Mouse (Mus musculus): Measurements from ENCODE around the gene Zmynd12.

Zmynd12 gene

DNA sequence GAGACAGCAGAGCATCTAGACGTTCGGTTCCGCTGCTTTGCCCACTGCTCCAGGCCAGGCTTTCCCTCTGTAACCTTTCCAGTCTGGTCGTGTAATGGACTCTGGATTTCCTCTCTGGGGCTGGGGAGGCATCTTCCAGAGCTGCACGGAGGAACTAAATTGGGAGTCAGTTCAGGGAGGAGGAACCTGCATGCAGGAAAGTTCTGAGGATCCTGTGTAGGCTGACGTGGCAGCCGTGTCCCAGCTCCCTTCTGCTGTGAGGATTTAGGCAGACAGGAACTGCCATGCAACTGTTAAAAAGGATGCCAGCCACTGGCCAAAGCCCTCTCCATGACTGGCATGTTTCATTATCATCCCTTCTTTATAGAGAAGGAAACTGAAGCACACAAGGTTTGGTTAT lies 27.8 kb downstream of the Zmynd12 start:
- DNase-seq, result no peak

DNA sequence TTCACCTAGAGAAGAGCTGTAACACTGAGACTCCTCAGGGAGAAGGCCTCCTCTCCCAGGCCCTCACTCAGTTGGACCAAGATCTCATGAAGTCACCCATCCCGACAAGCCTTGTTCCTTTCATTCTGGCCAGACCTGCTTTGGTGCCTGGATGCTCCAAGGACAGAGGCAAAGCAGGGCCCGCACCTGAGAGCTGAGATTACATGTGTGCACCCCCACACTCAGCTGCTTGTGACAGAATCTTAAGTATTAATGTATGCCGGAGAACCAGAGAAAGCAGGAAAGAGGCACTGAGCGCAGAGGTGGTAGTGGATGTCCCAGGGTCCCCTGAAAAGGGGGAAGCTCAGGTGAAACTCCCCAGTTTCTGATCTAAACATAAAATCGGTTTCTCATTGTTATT lies 30.5 kb downstream of the Zmynd12 start:
- no peak for DNase-seq

- DNase-seq, result no peak
Observed at GRCm38 (mm10) chr4:119453533-119453932, 30.9 kb downstream of the Zmynd12 start.

GRCm38 (mm10) chr4:119460296-119460695 lies 37.7 kb downstream of the Zmynd12 start:
- peak; percentile 32 for DNase-seq

DNA sequence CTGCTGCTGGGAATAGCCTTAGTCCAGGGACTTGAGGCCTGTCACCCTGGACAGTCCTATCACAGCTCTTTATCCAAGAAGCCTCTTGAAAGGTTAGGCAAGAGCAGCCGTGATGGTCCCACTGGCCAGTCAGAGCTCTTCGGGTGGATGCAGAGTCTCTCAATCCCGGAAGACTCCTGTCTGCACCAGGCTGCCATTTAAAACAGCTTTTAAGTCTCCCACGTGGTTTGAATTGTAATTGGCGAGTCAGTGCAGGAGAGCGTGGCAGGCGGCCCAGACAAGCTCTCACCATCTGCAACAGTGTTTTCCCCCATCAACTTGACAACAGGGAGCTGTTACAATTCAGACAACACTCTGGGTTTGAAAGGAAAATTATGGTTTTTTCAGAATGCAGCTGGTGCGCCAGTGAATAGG lies 38.1 kb downstream of the Zmynd12 start:
- DNase-seq, result peak; percentile 45

DNA sequence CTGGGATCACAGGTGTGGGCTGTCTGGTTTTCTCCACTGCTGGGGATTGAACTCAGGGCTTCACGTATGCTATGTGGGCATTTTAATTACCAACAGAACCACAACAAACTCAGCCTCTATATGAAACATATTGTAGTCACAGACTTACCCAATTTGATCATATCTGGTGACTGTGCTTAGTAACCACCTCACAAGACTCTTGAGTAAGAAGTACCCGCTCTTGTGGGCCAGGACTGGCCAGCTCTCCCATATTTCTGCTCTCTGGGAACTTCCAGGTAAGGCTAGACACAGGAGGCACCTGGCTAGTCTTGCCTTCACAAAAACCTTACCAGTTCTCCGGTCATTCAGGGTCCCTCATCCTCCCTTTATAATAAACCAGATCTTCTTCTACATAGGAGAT lies 39.8 kb downstream of the Zmynd12 start:
- no peak for DNase-seq

DNA sequence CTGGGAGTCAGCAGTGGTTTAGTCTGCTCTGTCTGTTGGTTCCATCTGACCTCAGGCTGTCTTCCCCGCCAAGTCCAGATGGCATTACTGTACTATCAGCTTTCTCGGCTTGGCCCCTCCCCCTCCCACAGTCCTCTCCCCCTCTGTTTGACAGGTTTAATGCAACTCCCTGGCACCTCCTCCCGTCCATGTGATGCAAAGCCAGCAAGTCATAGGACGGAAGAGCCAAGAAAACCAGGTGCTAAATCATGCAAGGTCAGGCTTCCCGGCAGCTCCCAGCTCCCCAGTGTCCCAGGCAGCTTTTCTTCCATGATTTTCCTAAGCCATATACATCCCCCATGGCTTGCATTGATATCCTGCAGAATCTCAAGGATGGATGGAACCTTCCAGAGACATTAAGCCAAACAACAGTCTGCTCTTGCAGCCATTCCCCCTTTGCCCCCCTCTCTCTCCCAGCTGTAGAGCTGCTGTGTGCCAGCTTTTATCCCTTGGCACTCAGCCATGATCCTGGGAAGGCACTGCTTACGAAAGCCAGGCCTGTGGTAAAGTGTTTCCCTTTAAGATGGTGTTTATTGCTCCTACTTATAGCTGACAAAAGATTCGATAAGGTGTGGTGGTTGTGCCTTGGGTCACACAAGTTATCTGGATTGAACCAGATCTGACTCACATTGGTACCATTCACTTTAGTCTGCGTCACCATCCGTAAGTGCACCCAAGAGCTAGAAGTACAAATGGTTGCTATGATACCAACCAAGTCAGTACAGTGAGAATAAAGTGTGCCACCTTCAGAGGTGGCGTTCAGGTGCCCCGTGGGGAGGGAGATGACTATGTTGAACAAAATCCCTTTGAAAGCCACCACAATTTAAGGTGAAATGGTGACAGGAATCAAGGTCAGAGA lies 40.5 kb downstream of the Zmynd12 start:
- peak; percentile 72 for DNase-seq

DNA sequence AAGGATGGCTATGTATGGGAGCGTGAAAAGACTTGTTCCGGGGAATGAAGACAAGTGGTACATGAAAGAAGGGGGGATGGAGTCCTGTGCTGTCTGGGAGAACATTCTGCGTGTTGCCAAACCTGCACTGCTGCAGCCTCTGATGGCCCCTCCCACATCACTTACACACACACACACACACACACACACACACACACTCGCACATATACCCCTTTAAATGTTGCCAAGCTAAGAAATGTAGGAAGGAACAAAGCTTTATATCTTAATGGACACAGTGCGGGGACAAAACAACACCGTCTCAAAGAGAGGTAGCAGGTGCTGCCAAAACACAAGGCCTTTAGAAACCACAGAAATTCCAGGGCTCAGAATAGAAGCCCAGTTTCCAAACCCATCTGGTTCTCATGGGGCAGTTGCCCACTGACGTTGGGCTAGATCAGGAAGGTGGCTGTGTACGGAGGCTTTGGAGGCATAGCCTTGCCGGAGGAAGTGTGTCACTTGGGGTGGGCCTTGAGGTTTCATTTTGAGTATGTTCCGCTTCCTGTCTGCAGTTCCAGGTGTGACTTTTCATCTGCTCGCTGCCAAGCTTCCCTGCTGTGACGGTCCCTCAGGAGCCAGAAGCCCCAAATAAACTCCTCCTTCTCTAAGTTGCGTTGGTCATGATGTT lies 41.3 kb downstream of the Zmynd12 start:
- DNase-seq, result no peak

GRCm38 (mm10) chr4:119465841-119466240 lies 43.2 kb downstream of the Zmynd12 start:
- no peak for DNase-seq

GRCm38 (mm10) chr4:119467720-119468380 lies 45.2 kb downstream of the Zmynd12 start:
- no peak for DNase-seq

GRCm38 (mm10) chr4:119472545-119472944 lies 49.9 kb downstream of the Zmynd12 start:
- DNase-seq, result no peak

DNA sequence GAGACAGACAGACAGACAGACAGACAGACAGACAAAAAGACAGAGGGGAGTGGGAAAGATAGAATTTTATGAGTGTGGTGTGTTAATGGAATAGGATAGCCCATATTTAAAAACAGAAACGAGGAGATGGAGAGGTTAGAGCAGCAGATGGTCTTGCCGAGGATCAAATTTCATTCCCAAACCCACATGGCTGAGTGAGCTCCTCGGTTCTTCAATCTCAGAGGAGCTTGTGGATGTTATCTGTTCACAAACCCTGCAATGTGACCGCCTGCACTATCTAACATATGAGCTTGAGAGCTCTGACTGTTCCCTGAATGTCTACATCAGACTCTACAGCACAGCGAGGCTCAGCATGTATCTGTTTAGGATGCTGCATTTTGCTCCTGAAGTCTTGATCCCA lies 50.5 kb downstream of the Zmynd12 start:
- no peak for DNase-seq

GRCm38 (mm10) chr4:119483051-119483450 lies 60.4 kb downstream of the Zmynd12 start:
- no peak for DNase-seq

- DNase-seq, result no peak
Observed at GRCm38 (mm10) chr4:119484882-119485281, 62.3 kb downstream of the Zmynd12 start.

DNA sequence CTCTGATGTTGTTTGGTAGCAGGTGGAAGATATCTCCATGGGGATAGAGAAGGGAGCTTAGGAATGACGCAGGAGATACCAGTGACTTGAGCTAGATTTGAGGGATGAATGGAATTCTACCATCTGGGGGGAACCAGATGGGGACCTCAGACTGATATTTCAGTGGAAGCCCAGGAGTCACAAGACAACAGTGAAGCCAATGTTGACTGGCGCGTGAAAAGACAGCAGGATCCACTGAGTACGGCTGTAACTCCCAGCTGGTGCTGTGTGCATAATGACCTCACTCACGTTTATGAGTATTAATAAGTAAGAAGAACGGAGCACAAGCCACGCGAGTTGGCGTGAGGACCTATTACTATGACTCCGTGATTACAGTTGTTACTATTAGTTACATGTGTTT lies 67.1 kb downstream of the Zmynd12 start:
- no peak for DNase-seq

- DNase-seq, result peak; percentile 13
Observed at GRCm38 (mm10) chr4:119490806-119491205, 68.2 kb downstream of the Zmynd12 start.

GRCm38 (mm10) chr4:119492291-119492932 lies 69.8 kb downstream of the Zmynd12 start, which contains the start of gene Rimkla:
Gene Rimkla, minus strand, starts transcription at chr4:119492628.
- DNase-seq, result peak; percentile 74

DNA sequence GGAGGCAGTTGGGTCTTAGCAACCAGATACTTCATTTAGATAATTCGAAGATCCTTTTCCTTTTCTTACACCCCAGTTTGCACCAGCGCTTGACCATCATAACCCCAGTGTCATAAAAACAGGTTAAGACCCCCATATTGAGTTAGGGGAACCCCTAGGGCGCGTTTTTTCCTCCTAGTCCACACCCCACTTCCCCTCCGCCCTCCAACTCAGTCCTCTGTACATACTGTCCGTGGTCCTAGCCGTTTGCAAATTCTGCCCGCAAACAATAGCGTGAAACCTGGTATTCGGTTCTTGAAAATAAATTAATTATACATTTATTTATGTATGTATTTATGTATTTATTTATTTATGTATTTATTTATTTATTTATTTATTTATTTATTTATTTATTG lies 70.3 kb downstream of the Zmynd12 start:
- DNase-seq, result no peak

GRCm38 (mm10) chr4:119498319-119498848 lies 75.8 kb downstream of the Zmynd12 start:
- DNase-seq, result no peak

GRCm38 (mm10) chr4:119511591-119511990 lies 89.0 kb downstream of the Zmynd12 start:
- DNase-seq, result no peak

- DNase-seq, result no peak
Observed at GRCm38 (mm10) chr4:119512731-119513141, 90.1 kb downstream of the Zmynd12 start.
